Mouse (Mus musculus): ENCODE data around the gene Hmmr. TPM values are rescaled to one million over a fixed set of nuclear protein-coding genes. Genes with fewer than 3 reads are reported as not detected.

Gene Hmmr
- total RNA-seq, 4 experiments from 2014 or later = 0.51 to 1.0 (median 0.60) TPM

DNA sequence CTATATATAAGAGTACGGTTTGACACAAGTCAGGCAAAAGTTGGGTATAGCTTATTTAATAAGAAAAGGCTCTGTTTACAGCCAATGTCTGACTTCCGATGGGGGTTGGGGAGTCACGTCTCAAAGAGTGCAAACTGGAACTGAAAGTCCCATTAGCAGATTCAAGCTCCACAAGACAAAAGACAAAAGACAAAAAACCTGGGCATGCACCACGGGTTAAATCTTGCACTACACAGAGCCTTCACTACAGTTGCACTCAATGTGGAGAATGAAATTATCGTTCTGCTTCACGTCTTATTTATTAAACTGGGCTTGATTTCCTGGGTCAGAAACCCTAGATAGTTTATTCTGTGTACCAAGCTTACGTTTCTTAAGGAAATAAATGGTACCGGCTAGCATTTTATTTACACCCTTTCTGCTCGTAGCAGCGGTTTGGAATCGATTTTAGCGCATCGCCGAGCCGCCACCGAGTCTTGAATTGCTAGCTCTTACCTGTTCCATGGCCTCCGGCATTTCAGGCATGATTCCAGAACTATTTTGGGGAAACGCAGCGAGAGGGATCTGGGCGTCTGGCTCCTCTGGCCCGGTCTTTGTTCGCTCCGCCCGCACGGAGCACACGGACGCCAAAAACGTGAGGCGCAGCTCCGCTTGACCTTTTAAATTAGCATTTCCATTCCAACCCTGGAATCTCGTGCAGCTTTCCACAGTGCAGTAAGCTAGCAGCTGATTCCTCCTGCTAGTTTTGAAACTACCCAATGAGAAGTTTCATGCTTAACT is 38.7 kb downstream of the Hmmr start:
- DNase-seq = peak; percentile 64

DNA sequence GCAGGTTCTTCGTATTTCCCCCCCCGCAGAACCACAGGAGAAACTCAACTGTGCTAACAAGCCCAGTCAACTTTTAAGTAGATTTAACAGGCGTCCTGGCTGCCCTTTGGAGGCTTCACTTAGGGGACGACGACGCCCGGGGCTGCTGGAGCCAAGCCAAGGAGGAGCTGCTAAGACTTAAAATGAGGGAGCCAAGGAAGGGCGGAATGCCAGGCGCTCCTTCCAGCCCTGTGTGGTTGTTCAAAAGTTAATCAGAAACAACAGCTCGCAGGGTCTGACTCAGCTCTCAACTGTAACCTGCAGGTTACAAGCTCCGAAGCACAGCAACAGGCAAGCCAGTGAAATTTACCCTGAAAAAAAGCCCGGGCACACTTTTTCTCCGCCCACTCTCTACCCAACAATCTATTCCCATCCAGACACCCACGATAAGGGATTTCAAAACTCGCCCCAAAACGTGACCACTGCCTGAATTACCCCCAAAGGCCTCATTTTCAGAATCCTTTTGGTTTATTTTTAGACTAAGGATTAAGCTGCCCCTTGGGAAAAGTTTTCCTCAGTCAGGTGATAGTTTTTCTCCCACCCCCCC is 39.8 kb downstream of the Hmmr start:
- peak; percentile 45 for DNase-seq

DNA sequence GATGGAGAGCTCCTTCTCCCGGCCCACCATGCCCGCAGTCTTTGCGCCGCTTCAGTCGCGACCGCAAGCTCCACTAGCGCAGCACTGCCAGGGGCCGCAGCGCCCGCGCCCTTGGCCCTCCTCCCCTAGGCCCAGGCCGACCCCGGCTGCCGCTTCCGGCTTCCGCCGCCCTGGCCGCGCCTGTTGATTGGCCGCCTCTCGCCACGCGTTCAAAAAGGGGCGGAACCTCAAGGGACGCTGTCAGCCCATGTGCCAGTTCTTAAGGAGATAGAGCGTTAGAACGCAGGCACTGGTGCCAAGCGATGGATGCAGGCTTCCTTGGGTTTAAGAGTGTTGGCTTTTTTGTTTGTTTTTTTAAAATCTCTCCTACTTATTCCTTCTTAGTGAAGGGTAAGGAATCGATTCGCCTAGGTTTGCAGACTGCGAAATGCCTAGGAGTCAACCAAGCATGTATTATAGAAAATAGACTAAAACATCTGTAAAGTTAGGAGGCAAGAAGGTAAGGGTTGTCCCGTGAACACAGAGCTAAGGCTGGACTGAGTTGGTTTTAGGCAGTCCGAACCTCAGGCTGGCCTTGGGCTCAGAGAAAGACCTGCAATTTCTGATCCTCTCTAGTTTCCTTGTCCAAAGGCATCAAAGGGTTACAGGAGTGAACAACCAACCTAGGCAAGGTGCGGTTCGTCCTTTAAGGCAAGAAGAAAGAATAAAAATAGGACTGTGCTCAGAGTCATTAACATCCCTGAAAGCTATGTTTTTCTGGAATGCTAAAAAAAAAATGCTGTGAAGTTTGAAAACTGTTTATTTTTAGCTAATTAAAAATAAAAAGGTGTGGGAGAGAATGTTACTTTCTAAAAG is 40.5 kb downstream of the Hmmr start:
- peak; percentile 92 for DNase-seq

DNA sequence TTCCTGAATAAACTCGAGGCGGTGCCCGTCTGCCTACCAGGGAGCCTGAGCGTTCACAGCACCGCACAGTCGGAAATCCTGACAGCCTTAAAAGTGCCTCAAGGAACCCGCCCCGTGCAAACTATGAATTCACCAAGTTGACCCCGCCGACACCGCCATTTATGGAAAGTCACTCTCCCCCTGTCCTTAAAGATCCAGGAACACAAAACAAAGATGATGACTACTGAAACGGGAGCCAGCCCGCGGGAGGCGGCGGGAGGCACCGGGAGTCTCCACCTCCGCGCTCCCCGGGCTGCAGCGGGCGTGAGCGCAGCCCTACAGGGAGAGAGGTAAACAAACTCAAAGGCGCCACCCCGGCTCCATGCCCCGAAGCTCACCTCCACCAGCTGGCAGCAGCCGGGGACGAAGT is 41.1 kb downstream of the Hmmr start:
- DNase-seq = no peak

DNA sequence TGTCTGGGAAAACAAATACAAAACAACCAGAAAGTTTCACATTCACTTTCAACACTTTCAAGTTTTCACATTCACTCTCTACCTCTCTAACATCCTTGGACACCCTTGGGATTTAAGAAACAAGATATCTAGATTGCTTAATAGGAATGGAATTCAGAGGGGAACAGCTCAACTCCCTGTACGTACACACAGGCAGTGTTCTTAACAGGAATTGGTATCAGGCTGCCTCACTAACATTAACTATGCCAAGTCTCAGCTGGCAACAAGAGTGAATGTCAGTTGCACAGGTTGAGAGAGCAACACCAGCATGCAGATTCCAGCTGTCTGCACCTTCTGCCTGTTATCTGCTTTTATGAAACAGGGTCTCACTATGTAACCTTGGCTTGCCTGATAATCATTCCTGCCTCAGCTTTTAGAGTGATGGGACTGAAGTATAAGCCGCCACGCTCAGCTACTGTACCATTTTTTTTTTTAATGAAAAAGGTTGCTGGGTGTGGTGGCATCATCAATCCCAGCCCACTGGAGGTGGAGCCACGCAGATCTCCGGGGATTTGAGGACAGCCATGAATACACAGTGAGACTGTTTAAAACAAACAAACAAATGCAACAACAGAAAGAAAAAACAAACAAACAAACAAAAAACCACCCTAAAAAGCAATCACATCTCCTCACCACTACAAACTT is 42.6 kb downstream of the Hmmr start:
- DNase-seq = no peak

DNA sequence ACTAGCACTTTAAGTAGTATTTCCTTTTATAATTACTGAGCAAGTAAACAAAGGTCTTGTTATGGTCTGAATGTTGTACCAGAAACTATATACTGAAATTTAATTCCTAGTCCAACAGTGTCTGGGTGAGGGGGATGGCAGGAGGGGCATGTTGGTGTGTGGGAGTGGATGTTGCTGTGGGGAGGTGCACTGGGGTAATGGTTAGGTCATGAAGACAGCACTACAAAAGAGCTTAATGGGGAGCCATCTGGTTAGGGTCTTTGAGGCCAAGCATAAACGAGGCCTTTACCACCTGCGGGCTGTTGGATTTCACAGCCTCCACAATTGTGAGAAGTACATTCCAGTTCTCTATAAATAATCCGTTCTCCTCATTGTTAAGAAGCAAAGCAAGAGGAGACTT is 49.9 kb downstream of the Hmmr start:
- no peak for DNase-seq

DNA sequence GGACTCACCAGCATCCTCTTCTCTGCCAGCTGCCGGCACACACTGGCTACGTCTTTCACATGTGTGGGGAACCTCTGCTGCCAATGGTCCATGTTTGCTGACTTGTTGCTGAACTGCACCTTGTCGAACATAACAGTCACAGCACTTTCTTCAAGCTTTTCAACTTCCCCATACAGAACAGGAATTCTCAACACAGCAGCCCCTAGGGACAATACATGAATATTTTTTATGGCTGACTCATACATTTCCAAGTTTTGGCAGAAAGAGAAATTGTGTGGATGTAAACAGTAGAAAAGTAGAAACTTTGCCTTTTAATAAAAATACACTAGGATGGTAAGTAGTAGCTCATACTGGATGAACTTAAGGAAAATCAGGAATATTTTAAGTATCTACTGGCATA is 50.8 kb downstream of the Hmmr start:
- DNase-seq = no peak

DNA sequence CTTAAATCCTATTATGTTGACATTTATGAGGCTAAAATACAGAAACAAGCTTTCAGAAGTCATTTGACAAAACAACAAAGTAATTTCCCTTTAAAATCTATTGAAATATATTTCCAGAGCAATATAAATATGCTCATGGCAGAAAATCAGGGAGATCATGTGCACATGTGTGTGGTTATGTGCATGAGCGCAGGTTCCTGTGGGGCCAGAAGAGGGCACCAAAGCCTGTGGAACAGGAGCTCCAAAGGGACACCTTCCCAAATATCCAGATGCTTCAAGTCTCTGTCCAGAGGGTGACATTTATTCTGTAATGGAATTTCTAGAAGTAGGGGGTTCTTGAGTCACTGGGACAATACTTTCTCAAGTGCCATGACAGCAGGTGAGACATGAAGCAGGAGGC is 56.1 kb downstream of the Hmmr start:
- no peak for DNase-seq

DNA sequence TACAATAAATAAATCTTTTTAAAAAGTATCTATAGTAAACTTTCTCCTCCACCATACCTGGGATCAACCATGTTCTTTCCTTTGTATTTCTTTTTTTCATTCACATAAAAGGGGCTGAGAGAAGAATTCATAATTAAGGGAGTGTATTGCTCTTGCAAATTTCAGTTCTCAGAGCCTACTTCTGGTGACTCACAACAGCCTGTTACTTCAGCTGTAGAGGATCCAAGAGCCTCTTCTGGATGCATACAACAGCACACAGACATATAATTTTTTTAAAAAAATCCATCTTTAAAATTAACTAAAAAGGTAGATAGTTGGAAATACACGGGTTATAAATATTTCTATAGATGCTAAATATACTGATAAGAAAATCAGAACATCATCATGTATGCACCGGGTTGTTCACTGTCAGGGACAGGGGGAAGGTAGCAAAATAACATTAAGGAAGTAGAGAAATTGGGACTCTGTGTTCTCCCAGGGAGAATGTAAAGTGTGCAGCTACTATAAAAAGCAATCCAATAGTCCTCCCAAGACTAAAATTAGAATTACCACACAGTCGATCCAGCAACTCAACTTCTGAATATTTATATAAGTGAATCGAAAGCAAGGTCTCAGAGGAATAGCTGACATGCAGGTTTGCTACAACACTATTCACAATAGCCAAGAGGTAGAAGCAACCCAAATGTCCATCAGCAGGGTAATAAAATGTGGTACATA is 58.0 kb downstream of the Hmmr start:
- DNase-seq = no peak

Other genes starting within 250 kb of the Hmmr start
- 100 to 1,000 TPM in 1 of 4 experiments, 10 to 100 TPM in 3; 86.3 to 102 (median 93.8) TPM for gene Mat2b, start 38.2 kb downstream of the Hmmr start, total RNA-seq (2022)
- gene Nudcd2, start 245 bp upstream of the Hmmr start, total RNA-seq (2022) = 10 to 100 TPM; 26.4 to 31.4 (median 29.8) TPM
- gene Ccng1, start 21.9 kb upstream of the Hmmr start, total RNA-seq (2022) = 10 to 100 TPM; 65.4 to 88.5 (median 78.1) TPM

Measured in adrenal gland, adult 8-10 months (tissue).